Mouse (Mus musculus): ENCODE results near the gene Tm9sf4. TPM values are rescaled to one million over a fixed set of nuclear protein-coding genes. Genes with fewer than 3 reads are reported as not detected.

Tm9sf4 gene
- total and polyA plus RNA-seq, 2 experiments from 2014 or later, result 35.7 to 38.2 TPM

DNA sequence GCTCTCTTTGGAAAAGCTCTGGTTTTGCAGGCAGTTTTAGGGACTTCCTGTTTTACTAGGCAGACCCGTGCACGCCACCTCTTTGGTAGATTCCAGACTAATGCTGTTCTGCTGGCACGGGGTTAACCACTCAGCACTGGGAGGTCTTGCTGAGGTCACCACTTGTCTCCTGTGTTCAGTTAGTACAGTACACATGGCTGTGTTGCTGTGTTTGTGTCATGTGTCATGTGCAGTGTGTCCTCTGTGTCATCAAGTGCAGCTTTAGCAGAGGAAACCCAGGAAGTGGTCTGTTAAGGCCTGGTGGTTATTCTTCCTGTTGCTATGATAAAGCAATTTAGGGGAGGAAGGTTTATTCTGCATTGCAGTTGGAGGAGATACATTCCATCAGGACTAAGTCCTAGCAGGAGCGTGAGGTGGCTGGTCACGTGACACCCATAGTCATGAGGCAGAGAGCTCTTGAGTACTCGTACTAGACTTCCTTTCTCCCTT lies 53.7 kb downstream of the Tm9sf4 start:
- H3K9ac ChIP-seq (replicated peaks; ENCODE audit: low read depth, low read length), result no peak overlapping the region
- H3K9me3 ChIP-seq (replicated peaks; ENCODE audit: control insufficient read depth, low read length), result no peaks in the 10 kb centered on the region
- H3K36me3 ChIP-seq (replicated peaks; ENCODE audit: control insufficient read depth, insufficient read depth, low read length), result 0 out of 2 replicates have a peak, but pooled peaks cover 5% of the 10 kb centered on the region
- ATAC-seq (ENCODE audit: insufficient read depth, low read depth), result peak; percentile 78
- no peaks in the 10 kb centered on the region for H3K27me3 ChIP-seq (ENCODE audit: control insufficient read depth, insufficient read depth, low read length)
- H3K4me1 ChIP-seq (ENCODE audit: control insufficient read depth, insufficient read depth), result peaks cover 6% of the 10 kb centered on the region; the same call in 1 of the 2 replicates
- no peak overlapping the region for H3K4me2 ChIP-seq (ENCODE audit: low read depth, low read length)
- no peak overlapping the region for H3K4me3 ChIP-seq (ENCODE audit: low read depth, low read length)
- peak overlapping the region; percentile 2; the same call in 1 of the 2 replicates for H3K27ac ChIP-seq (ENCODE audit: low read depth)
- WGBS, result 33% methylated on average over 6 of the region's 6 CpGs
- TF ChIP-seq EP300 (IDR thresholded peaks at IDR 0.05; ENCODE audit: low read depth) (no peak), CTCF (IDR thresholded peaks at IDR 0.05; ENCODE audit: low read depth) (no peak)
- DNase-seq (ENCODE audit: low spot score), result peak; percentile 32

DNA sequence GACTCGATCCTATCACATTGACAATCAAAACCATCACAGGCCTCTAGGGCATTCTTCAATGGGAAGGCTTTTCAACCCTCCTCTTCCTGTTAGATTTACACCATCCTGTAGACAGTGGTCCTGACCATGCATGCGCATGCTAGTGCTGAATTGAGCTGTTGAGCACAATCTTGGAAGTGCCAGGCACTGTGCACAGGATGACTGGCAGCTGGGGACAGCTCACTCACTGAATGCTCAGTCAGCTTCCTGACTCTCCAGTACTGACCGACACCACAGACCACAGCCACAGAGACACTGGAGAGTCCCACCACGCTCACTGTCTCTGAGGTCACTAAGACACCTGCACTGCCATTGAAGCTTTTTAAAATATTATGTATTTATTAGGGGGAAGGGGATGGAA lies 54.3 kb downstream of the Tm9sf4 start:
- DNase-seq (ENCODE audit: low spot score), result no peak
- WGBS, result 67% methylated on average over 4 of the region's 4 CpGs
- TF ChIP-seq EP300 (IDR thresholded peaks at IDR 0.05; ENCODE audit: low read depth) (no peak), CTCF (IDR thresholded peaks at IDR 0.05; ENCODE audit: low read depth) (no peak)
- peaks cover 6% of the 10 kb centered on the region; the same call in 1 of the 2 replicates for H3K4me1 ChIP-seq (ENCODE audit: control insufficient read depth, insufficient read depth)
- 0 out of 2 replicates have a peak, but pooled peaks cover 3% of the 10 kb centered on the region for H3K36me3 ChIP-seq (replicated peaks; ENCODE audit: control insufficient read depth, insufficient read depth, low read length)
- no peak overlapping the region for H3K4me2 ChIP-seq (ENCODE audit: low read depth, low read length)
- H3K27me3 ChIP-seq (ENCODE audit: control insufficient read depth, insufficient read depth, low read length), result no peaks in the 10 kb centered on the region
- H3K9me3 ChIP-seq (replicated peaks; ENCODE audit: control insufficient read depth, low read length), result no peaks in the 10 kb centered on the region
- no peak for ATAC-seq (ENCODE audit: insufficient read depth, low read depth)
- no peak overlapping the region for H3K27ac ChIP-seq (ENCODE audit: low read depth)
- no peak overlapping the region for H3K9ac ChIP-seq (replicated peaks; ENCODE audit: low read depth, low read length)
- no peak overlapping the region for H3K4me3 ChIP-seq (ENCODE audit: low read depth, low read length)

- peaks cover 6% of the 10 kb centered on the region; the same call in 1 of the 2 replicates for H3K4me1 ChIP-seq (ENCODE audit: control insufficient read depth, insufficient read depth)
- ATAC-seq (ENCODE audit: insufficient read depth, low read depth), result no peak
- H3K4me3 ChIP-seq (ENCODE audit: low read depth, low read length), result no peak overlapping the region
- no peak overlapping the region for H3K9ac ChIP-seq (replicated peaks; ENCODE audit: low read depth, low read length)
- no peaks in the 10 kb centered on the region for H3K36me3 ChIP-seq (replicated peaks; ENCODE audit: control insufficient read depth, insufficient read depth, low read length)
- no peak overlapping the region for H3K4me2 ChIP-seq (ENCODE audit: low read depth, low read length)
- no peaks in the 10 kb centered on the region for H3K9me3 ChIP-seq (replicated peaks; ENCODE audit: control insufficient read depth, low read length)
- H3K27me3 ChIP-seq (ENCODE audit: control insufficient read depth, insufficient read depth, low read length), result no peaks in the 10 kb centered on the region
- H3K27ac ChIP-seq (ENCODE audit: low read depth), result no peak overlapping the region
- WGBS, result 45% methylated on average over 10 of the region's 10 CpGs
- no peak for DNase-seq (ENCODE audit: low spot score)
- TF ChIP-seq CTCF (IDR thresholded peaks at IDR 0.05; ENCODE audit: low read depth) (no peak), EP300 (IDR thresholded peaks at IDR 0.05; ENCODE audit: low read depth) (no peak)
These were observed 56.8 kb downstream of the Tm9sf4 start for GRCm38 (mm10) chr2:153217826-153218340.

DNA sequence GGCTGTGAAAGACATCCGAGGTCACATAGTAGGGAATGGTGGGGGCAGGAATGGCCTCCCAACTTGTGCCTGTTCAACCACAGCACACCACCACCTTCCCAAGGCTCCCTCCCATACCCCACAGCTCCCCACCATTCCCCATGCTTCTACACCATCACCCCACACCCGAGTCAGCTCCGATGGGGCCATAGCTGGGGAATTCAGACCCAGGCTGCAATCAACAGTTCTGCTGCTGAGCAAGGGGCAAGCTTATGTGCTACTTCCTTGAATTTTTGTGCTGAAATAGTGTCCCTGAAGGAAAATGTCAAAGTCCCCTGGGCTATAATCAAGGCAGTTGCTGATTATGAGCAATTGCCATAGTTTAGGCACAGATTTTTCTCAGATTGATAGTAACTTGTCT lies 57.4 kb downstream of the Tm9sf4 start:
- TF ChIP-seq CTCF (IDR thresholded peaks at IDR 0.05; ENCODE audit: low read depth) (no peak), EP300 (IDR thresholded peaks at IDR 0.05; ENCODE audit: low read depth) (no peak)
- Histone ChIP-seq H3K36me3 (replicated peaks; ENCODE audit: control insufficient read depth, insufficient read depth, low read length) (no peaks in the 10 kb centered on the region), H3K27me3 (ENCODE audit: control insufficient read depth, insufficient read depth, low read length) (no peaks in the 10 kb centered on the region), H3K27ac (ENCODE audit: low read depth) (no peak overlapping the region), H3K4me3 (ENCODE audit: low read depth, low read length) (no peak overlapping the region), H3K9me3 (replicated peaks; ENCODE audit: control insufficient read depth, low read length) (no peaks in the 10 kb centered on the region), H3K4me2 (ENCODE audit: low read depth, low read length) (no peak overlapping the region), H3K4me1 (ENCODE audit: control insufficient read depth, insufficient read depth) (peaks cover 6% of the 10 kb centered on the region; the same call in 1 of the 2 replicates), H3K9ac (replicated peaks; ENCODE audit: low read depth, low read length) (no peak overlapping the region)
- WGBS, result 57% methylated on average over 3 of the region's 3 CpGs
- ATAC-seq (ENCODE audit: insufficient read depth, low read depth) (no peak), DNase-seq (ENCODE audit: low spot score) (no peak)

- ATAC-seq (ENCODE audit: insufficient read depth, low read depth), result no peak
- Histone ChIP-seq H3K9ac (replicated peaks; ENCODE audit: low read depth, low read length) (no peak overlapping the region), H3K27ac (ENCODE audit: low read depth) (no peak overlapping the region), H3K36me3 (replicated peaks; ENCODE audit: control insufficient read depth, insufficient read depth, low read length) (no peaks in the 10 kb centered on the region), H3K4me1 (ENCODE audit: control insufficient read depth, insufficient read depth) (peaks cover 11% of the 10 kb centered on the region), H3K9me3 (replicated peaks; ENCODE audit: control insufficient read depth, low read length) (no peaks in the 10 kb centered on the region), H3K27me3 (ENCODE audit: control insufficient read depth, insufficient read depth, low read length) (no peaks in the 10 kb centered on the region), H3K4me3 (ENCODE audit: low read depth, low read length) (no peak overlapping the region), H3K4me2 (ENCODE audit: low read depth, low read length) (no peak overlapping the region)
- DNase-seq (ENCODE audit: low spot score), result no peak
- TF ChIP-seq CTCF (IDR thresholded peaks at IDR 0.05; ENCODE audit: low read depth), result no peak
- TF ChIP-seq EP300 (IDR thresholded peaks at IDR 0.05; ENCODE audit: low read depth), result no peak
- 47% methylated on average over 4 of the region's 4 CpGs for WGBS
These were observed 60.5 kb downstream of the Tm9sf4 start for GRCm38 (mm10) chr2:153221620-153222019.

DNA sequence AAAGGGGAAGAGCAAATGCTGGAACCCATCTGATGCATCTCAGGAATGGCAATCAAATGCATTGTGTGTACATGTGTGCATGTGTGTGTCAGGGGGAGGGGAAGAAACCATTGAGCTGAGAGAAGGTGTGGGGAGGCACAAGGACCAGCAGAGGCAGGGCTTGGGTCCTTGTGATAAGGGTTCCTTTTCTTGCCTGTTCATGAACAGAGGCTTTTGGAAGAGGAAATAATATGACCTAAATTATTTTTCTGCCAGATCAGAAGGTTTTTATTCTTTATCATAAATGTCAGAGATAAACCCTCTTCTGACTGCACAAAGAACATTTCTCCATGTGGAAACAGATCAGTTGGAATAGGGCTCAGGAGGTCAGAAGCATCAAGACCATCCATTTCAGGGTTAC lies 61.0 kb downstream of the Tm9sf4 start:
- ATAC-seq (ENCODE audit: insufficient read depth, low read depth) (no peak), DNase-seq (ENCODE audit: low spot score) (no peak)
- Histone ChIP-seq H3K4me1 (ENCODE audit: control insufficient read depth, insufficient read depth) (peaks cover 11% of the 10 kb centered on the region), H3K27me3 (ENCODE audit: control insufficient read depth, insufficient read depth, low read length) (no peaks in the 10 kb centered on the region), H3K36me3 (replicated peaks; ENCODE audit: control insufficient read depth, insufficient read depth, low read length) (no peaks in the 10 kb centered on the region), H3K27ac (ENCODE audit: low read depth) (no peak overlapping the region), H3K4me3 (ENCODE audit: low read depth, low read length) (no peak overlapping the region), H3K9me3 (replicated peaks; ENCODE audit: control insufficient read depth, low read length) (no peaks in the 10 kb centered on the region), H3K4me2 (ENCODE audit: low read depth, low read length) (no peak overlapping the region), H3K9ac (replicated peaks; ENCODE audit: low read depth, low read length) (no peak overlapping the region)
- TF ChIP-seq CTCF (IDR thresholded peaks at IDR 0.05; ENCODE audit: low read depth) (no peak), EP300 (IDR thresholded peaks at IDR 0.05; ENCODE audit: low read depth) (no peak)

Measured in heart, postnatal 0 days (tissue).